Mouse (Mus musculus) monocyte, adult 5-6 weeks (primary cell): ENCODE results near the gene Skap1. TPM values are rescaled to one million over a fixed set of nuclear protein-coding genes. Genes with fewer than 3 reads are reported as not detected.

Experiments used
- ATAC-seq: fragments of 153-309, 156-312 bp; replicated peaks from 2 replicates; pipeline ENCODE4 v1.8.0; 2017; ENCODE audit warnings: mild to moderate bottlenecking; ENCODE audit not compliant: low TSS enrichment, insufficient number of reproducible peaks, severe bottlenecking, poor library complexity, low FRiP score
- total RNA-seq: library from RNA; stranded (forward); fragments of 200-1000, 200-491, 200-594 nt; gene quantifications from 3 replicates; pipeline ENCODE4 v1.2.3, GENCODE M21; 2017

The Skap1 gene
- total RNA-seq, 1 experiment from 2014 or later: 47.4 TPM

GRCm38 (mm10) chr11:96666924-96667323 is 202.5 kb downstream of the Skap1 start:
- peak; percentile 53; the same call in 1 of the 2 replicates for ATAC-seq

- no peak for ATAC-seq
Observed at GRCm38 (mm10) chr11:96668367-96668766, 204.0 kb downstream of the Skap1 start.

GRCm38 (mm10) chr11:96673792-96674191 is 209.4 kb downstream of the Skap1 start:
- ATAC-seq: no peak

GRCm38 (mm10) chr11:96674786-96675365 is 210.5 kb downstream of the Skap1 start:
- no peak for ATAC-seq

GRCm38 (mm10) chr11:96678026-96678425 is 213.6 kb downstream of the Skap1 start:
- no peak for ATAC-seq

GRCm38 (mm10) chr11:96679026-96679425 is 214.6 kb downstream of the Skap1 start:
- no peak for ATAC-seq

GRCm38 (mm10) chr11:96685381-96685780 is 221.0 kb downstream of the Skap1 start:
- no peak for ATAC-seq

- no peak for ATAC-seq
Observed at GRCm38 (mm10) chr11:96686713-96687280, 222.4 kb downstream of the Skap1 start.

GRCm38 (mm10) chr11:96692250-96692649 is 227.9 kb downstream of the Skap1 start:
- ATAC-seq: no peak

- no peak for ATAC-seq
Observed at GRCm38 (mm10) chr11:96693360-96693759, 229.0 kb downstream of the Skap1 start.

GRCm38 (mm10) chr11:96694774-96695173 is 230.4 kb downstream of the Skap1 start:
- no peak for ATAC-seq

GRCm38 (mm10) chr11:96696168-96696727 is 231.9 kb downstream of the Skap1 start:
- ATAC-seq: no peak

GRCm38 (mm10) chr11:96696842-96697455 is 232.6 kb downstream of the Skap1 start:
- no peak for ATAC-seq

- no peak for ATAC-seq
Observed at GRCm38 (mm10) chr11:96697467-96697866, 233.1 kb downstream of the Skap1 start.

- ATAC-seq: no peak
Observed at GRCm38 (mm10) chr11:96703813-96704212, 239.4 kb downstream of the Skap1 start.

- ATAC-seq: no peak
Observed at GRCm38 (mm10) chr11:96711268-96711667, 246.9 kb downstream of the Skap1 start.

GRCm38 (mm10) chr11:96711670-96712069 is 247.3 kb downstream of the Skap1 start:
- ATAC-seq: no peak

GRCm38 (mm10) chr11:96713210-96714005 is 249.0 kb downstream of the Skap1 start:
- no peak for ATAC-seq

- ATAC-seq: no peak
Observed at GRCm38 (mm10) chr11:96714011-96714410, 249.6 kb downstream of the Skap1 start.
